Mouse (Mus musculus) hindbrain, embryonic 16.5 days (tissue): ENCODE data around the gene Kcnh3. TPM values are rescaled to one million over a fixed set of nuclear protein-coding genes. Genes with fewer than 3 reads are reported as not detected.
"Not testable (repeated sequence)": the region's sequence is repeated elsewhere in the genome, so short reads cannot be mapped to it uniquely, and the experiment has no call there.

Source experiments
- ATAC-seq: fragments of 200-750 bp; cut with Nextera tagmentation; 2 replicates; pipeline ENCODE4 v1.8.0; 2017; ENCODE audit warnings: moderate TSS enrichment, moderate library complexity
- H3K27ac ChIP-seq: fragments of 300-500 bp; sonication (generic); 2 replicates; pipeline ENCODE4 v1.5.1; 2014; ENCODE audit warnings: low read depth, mild to moderate bottlenecking, control low read depth, low read length, moderate library complexity
- H3K27me3 ChIP-seq: fragments of 300-500 bp; sonication (generic); replicated peaks from 2 replicates; pipeline ENCODE4 v1.6.1; 2014; ENCODE audit warnings: low read length; ENCODE audit not compliant: control insufficient read depth, insufficient read depth
- H3K36me3 ChIP-seq: fragments of 300-500 bp; sonication (generic); 2 replicates; pipeline ENCODE4 v1.6.1; 2014; ENCODE audit warnings: mild to moderate bottlenecking, low read length, moderate library complexity, mixed read lengths; ENCODE audit not compliant: control insufficient read depth, insufficient read depth
- H3K4me1 ChIP-seq: fragments of 300-500 bp; sonication (generic); 2 replicates; pipeline ENCODE4 v1.6.1; 2014; ENCODE audit warnings: low read depth, low read length; ENCODE audit not compliant: control insufficient read depth, insufficient read depth
- H3K4me2 ChIP-seq: fragments of 300-500 bp; sonication (generic); 2 replicates; pipeline ENCODE4 v1.6.1; 2014; ENCODE audit warnings: mild to moderate bottlenecking, low read length, control low read depth, moderate library complexity
- H3K4me3 ChIP-seq: fragments of 300-500 bp; sonication (generic); 2 replicates; pipeline ENCODE4 v1.5.1; 2014; ENCODE audit warnings: mild to moderate bottlenecking, low read length, control low read depth, moderate library complexity
- H3K9ac ChIP-seq: fragments of 300-500 bp; sonication (generic); 2 replicates; pipeline ENCODE4 v1.6.1; 2014; ENCODE audit warnings: low read depth, mild to moderate bottlenecking, control low read depth, low read length, moderate library complexity
- H3K9me3 ChIP-seq: fragments of 300-500 bp; sonication (generic); 2 replicates; pipeline ENCODE4 v1.6.1; 2014; ENCODE audit warnings: mild to moderate bottlenecking, low read length, moderate library complexity; ENCODE audit not compliant: control insufficient read depth
- WGBS: fragments of 180-500 bp; shearing (Covaris S2); extraction: QIAGEN DNeasy Blood & Tissue Kit; methylation state at CpG from one replicate; pipeline ENCODE4 v1.1.7; 2014; 5-methylcytosine and 5-hydroxymethylcytosine counted together
- polyA plus RNA-seq: library from polyadenylated mRNA; unstranded; fragments of >200 nt; fragmentation: Nextera tagmentation; extraction: Ambion mirVana; gene quantifications from 2 replicates; pipeline ENCODE4 v1.2.1, GENCODE M21; 2015

Kcnh3 gene
- polyA plus RNA-seq, 1 experiment from 2014 or later, result 1.1 TPM

- no peak for ATAC-seq
- Histone ChIP-seq H3K9me3 (no peaks in the 10 kb centered on the region), H3K27ac (no peak overlapping the region), H3K4me2 (no peak overlapping the region), H3K9ac (no peak overlapping the region), H3K4me1 (no peaks in the 10 kb centered on the region), H3K27me3 (peaks cover 11% of the 10 kb centered on the region), H3K4me3 (no peak overlapping the region), H3K36me3 (no peaks in the 10 kb centered on the region)
- 56% methylated on average over 17 of the region's 17 CpGs for WGBS
These were observed 9.1 kb downstream of the Kcnh3 start for GRCm38 (mm10) chr15:99233719-99234118.

GRCm38 (mm10) chr15:99234326-99235010, 9.8 kb downstream of the Kcnh3 start:
- Histone ChIP-seq H3K36me3 (no peaks in the 10 kb centered on the region), H3K4me1 (no peaks in the 10 kb centered on the region), H3K4me2 (no peak overlapping the region), H3K27ac (no peak overlapping the region), H3K27me3 (peaks cover 5% of the 10 kb centered on the region; the same call in 1 of the 2 replicates), H3K9me3 (no peaks in the 10 kb centered on the region), H3K9ac (no peak overlapping the region), H3K4me3 (no peak overlapping the region)
- WGBS, result 52% methylated on average over 12 of the region's 12 CpGs
- no peak for ATAC-seq

- ATAC-seq, result no peak
- Histone ChIP-seq H3K4me1 (no peaks in the 10 kb centered on the region), H3K36me3 (peaks cover 7% of the 10 kb centered on the region), H3K9ac (no peak overlapping the region), H3K4me3 (no peak overlapping the region), H3K27ac (no peak overlapping the region), H3K9me3 (no peaks in the 10 kb centered on the region), H3K27me3 (no peaks in the 10 kb centered on the region), H3K4me2 (no peak overlapping the region)
- WGBS, result 67% methylated on average over 11 of the region's 11 CpGs
These were observed 13.3 kb downstream of the Kcnh3 start for GRCm38 (mm10) chr15:99238006-99238405.

- H3K4me3 ChIP-seq, result no peak overlapping the region
- H3K4me1 ChIP-seq, result no peaks in the 10 kb centered on the region
- H3K9me3 ChIP-seq, result no peaks in the 10 kb centered on the region
- H3K27ac ChIP-seq, result no peak overlapping the region
- H3K36me3 ChIP-seq, result peaks cover 18% of the 10 kb centered on the region
- H3K9ac ChIP-seq, result no peak overlapping the region
- H3K4me2 ChIP-seq, result no peak overlapping the region
- H3K27me3 ChIP-seq, result no peaks in the 10 kb centered on the region
- ATAC-seq, result no peak
- 75% methylated on average over 4 of the region's 4 CpGs for WGBS
These were observed 15.5 kb downstream of the Kcnh3 start for GRCm38 (mm10) chr15:99240129-99240528.

GRCm38 (mm10) chr15:99241249-99241648, 16.6 kb downstream of the Kcnh3 start:
- WGBS, result 87% methylated on average over 4 of the region's 4 CpGs

GRCm38 (mm10) chr15:99242045-99242444, 17.4 kb downstream of the Kcnh3 start:
- Histone ChIP-seq H3K27ac (no peak overlapping the region), H3K27me3 (no peaks in the 10 kb centered on the region), H3K36me3 (peaks cover 26% of the 10 kb centered on the region), H3K4me2 (no peak overlapping the region), H3K4me3 (no peak overlapping the region), H3K4me1 (no peaks in the 10 kb centered on the region), H3K9ac (no peak overlapping the region), H3K9me3 (no peaks in the 10 kb centered on the region)
- no peak for ATAC-seq
- WGBS, result 92% methylated on average over 10 of the region's 10 CpGs

More at GRCm38 (mm10) chr15:99241249-99241648, 16.6 kb downstream of the Kcnh3 start:
- no peak overlapping the region for H3K4me2 ChIP-seq
- peaks cover 21% of the 10 kb centered on the region for H3K36me3 ChIP-seq
- H3K27me3 ChIP-seq, result no peaks in the 10 kb centered on the region
- H3K4me3 ChIP-seq, result no peak overlapping the region
- no peaks in the 10 kb centered on the region for H3K4me1 ChIP-seq
- no peak for ATAC-seq
- H3K9me3 ChIP-seq, result no peaks in the 10 kb centered on the region
- no peak overlapping the region for H3K27ac ChIP-seq
- H3K9ac ChIP-seq, result no peak overlapping the region

- 86% methylated on average over 6 of the region's 6 CpGs for WGBS
- H3K27ac ChIP-seq, H3K9me3 ChIP-seq, H3K27me3 ChIP-seq, H3K4me3 ChIP-seq, H3K9ac ChIP-seq, H3K4me2 ChIP-seq, ATAC-seq, H3K4me1 ChIP-seq: not testable (repeated sequence)
- H3K36me3 ChIP-seq, result peaks cover 27% of the 10 kb centered on the region
These were observed 22.1 kb downstream of the Kcnh3 start for GRCm38 (mm10) chr15:99246736-99247135.

- peaks cover 7% of the 10 kb centered on the region for H3K4me1 ChIP-seq
- H3K27me3 ChIP-seq, result no peaks in the 10 kb centered on the region
- H3K9me3 ChIP-seq, result no peaks in the 10 kb centered on the region
- H3K4me2 ChIP-seq, result no peak overlapping the region
- peaks cover 20% of the 10 kb centered on the region for H3K36me3 ChIP-seq
- no peak overlapping the region for H3K27ac ChIP-seq
- no peak overlapping the region for H3K4me3 ChIP-seq
- no peak for ATAC-seq
- H3K9ac ChIP-seq, result no peak overlapping the region
- 86% methylated on average over 9 of the region's 9 CpGs for WGBS
These were observed 24.3 kb downstream of the Kcnh3 start for GRCm38 (mm10) chr15:99248972-99249371.

GRCm38 (mm10) chr15:99249938-99250337, 25.3 kb downstream of the Kcnh3 start:
- Histone ChIP-seq H3K9ac (no peak overlapping the region; the same call in 1 of the 2 replicates), H3K36me3 (peaks cover 16% of the 10 kb centered on the region), H3K4me2 (no peak overlapping the region), H3K4me1 (peaks cover 7% of the 10 kb centered on the region), H3K27ac (no peak overlapping the region), H3K9me3 (no peaks in the 10 kb centered on the region), H3K27me3 (no peaks in the 10 kb centered on the region), H3K4me3 (no peak overlapping the region)
- 88% methylated on average over 10 of the region's 11 CpGs for WGBS
- ATAC-seq, result no peak
